Mouse (Mus musculus): ENCODE measurements at regions not wholly inside any gene's neighbourhood (a gene's known extent, or its start where the extent isn't known, plus 50 kb on each side); places are given as distances from the start of the nearest gene placed in this dataset.
"Not testable (repeated sequence)": the region's sequence is repeated elsewhere in the genome, so short reads cannot be mapped to it uniquely, and the experiment has no call there.

- not testable (repeated sequence) for DNase-seq (ENCODE audit: low spot score)
Measured at GRCm38 (mm10) chr3:7811301-7811700, 1191.1 kb upstream of the 1700008P02Rik start.

- DNase-seq (ENCODE audit: low spot score): not testable (repeated sequence)
Measured at GRCm38 (mm10) chr3:7805121-7805520, 1184.9 kb upstream of the 1700008P02Rik start.

GRCm38 (mm10) chr3:7804209-7804608, 1184.0 kb upstream of the 1700008P02Rik start:
- DNase-seq (ENCODE audit: low spot score): no peak

GRCm38 (mm10) chr3:7799486-7799885, 1179.2 kb upstream of the 1700008P02Rik start:
- no peak for DNase-seq (ENCODE audit: low spot score)

GRCm38 (mm10) chr3:7787665-7788064, 1167.4 kb upstream of the 1700008P02Rik start:
- no peak for DNase-seq (ENCODE audit: low spot score)

- DNase-seq (ENCODE audit: low spot score): no peak
Measured at GRCm38 (mm10) chr3:7785096-7785495, 1164.9 kb upstream of the 1700008P02Rik start.

DNA sequence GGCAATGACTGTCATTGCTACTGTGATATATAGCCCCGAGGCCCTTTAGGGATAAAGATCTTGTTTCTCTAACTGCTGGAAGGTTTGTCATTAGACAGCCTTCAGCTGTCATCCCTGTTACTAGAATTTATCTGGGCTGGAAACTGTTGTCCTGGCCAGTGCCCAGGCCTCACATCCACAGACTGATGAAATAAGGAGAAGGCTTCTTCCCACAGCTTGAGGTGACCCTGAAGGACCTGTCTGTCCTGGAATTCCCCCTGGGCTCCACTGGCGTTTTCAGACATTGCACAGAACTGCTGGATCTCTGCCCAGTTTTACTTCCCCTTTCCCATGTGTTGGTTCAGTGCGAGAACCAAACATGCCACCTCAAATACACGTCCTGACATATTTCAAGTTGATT, 1135.2 kb upstream of the 1700008P02Rik start:
- DNase-seq (ENCODE audit: low spot score): no peak

GRCm38 (mm10) chr3:7713741-7714140, 1093.5 kb upstream of the 1700008P02Rik start:
- no peak for DNase-seq (ENCODE audit: low spot score)

GRCm38 (mm10) chr3:7713130-7713529, 1092.9 kb upstream of the 1700008P02Rik start:
- DNase-seq (ENCODE audit: low spot score): no peak

- no peak for DNase-seq (ENCODE audit: low spot score)
Measured at GRCm38 (mm10) chr3:7712466-7712865, 1092.2 kb upstream of the 1700008P02Rik start.

GRCm38 (mm10) chr3:7708609-7709008, 1088.4 kb upstream of the 1700008P02Rik start:
- DNase-seq (ENCODE audit: low spot score): no peak

- no peak for DNase-seq (ENCODE audit: low spot score)
Measured at GRCm38 (mm10) chr3:7683536-7683935, 1063.3 kb upstream of the 1700008P02Rik start.

GRCm38 (mm10) chr3:7682816-7683215, 1062.6 kb upstream of the 1700008P02Rik start:
- DNase-seq (ENCODE audit: low spot score): not testable (repeated sequence)

DNA sequence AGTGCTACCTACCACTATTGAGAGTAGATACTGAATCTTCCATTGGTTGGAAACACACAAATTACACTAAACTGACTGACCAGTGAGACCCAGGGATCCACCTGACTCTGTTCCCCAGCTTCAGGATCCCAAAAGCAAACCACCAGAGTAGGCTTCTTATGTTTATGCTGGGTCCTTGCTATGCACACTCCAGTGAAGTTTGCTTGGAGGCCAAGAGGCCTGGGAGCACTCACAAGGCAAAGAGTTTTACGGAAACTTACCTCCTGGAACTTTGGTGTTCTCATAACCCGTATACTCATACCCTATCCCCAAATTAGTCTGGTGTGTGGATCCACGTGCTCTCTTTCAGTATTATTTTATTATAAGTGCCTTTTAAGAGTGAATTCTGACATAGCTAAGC, 1062.1 kb upstream of the 1700008P02Rik start:
- DNase-seq (ENCODE audit: low spot score): no peak

- no peak for DNase-seq (ENCODE audit: low spot score)
Measured at GRCm38 (mm10) chr3:7669956-7670355, 1049.7 kb upstream of the 1700008P02Rik start.

DNA sequence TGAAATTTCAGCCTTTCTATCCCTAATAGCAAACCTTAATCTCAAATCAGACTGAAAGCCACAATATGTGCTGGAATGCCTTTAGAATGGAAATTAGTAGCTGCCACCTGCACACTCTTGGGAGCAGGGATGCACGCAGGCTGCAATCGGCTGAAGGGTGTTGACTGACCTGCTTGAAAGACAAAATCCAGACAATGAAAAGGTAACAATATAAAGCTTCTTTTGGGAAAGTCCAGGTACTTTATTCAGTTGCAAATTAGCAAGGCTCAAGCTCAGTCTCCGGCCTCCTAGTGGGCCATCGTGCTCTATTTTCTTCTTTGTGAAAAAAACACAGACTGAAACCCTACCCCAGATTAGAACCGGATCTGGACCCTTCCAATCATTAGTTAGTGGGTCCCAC, 1047.6 kb upstream of the 1700008P02Rik start:
- DNase-seq (ENCODE audit: low spot score): not testable (repeated sequence)

DNA sequence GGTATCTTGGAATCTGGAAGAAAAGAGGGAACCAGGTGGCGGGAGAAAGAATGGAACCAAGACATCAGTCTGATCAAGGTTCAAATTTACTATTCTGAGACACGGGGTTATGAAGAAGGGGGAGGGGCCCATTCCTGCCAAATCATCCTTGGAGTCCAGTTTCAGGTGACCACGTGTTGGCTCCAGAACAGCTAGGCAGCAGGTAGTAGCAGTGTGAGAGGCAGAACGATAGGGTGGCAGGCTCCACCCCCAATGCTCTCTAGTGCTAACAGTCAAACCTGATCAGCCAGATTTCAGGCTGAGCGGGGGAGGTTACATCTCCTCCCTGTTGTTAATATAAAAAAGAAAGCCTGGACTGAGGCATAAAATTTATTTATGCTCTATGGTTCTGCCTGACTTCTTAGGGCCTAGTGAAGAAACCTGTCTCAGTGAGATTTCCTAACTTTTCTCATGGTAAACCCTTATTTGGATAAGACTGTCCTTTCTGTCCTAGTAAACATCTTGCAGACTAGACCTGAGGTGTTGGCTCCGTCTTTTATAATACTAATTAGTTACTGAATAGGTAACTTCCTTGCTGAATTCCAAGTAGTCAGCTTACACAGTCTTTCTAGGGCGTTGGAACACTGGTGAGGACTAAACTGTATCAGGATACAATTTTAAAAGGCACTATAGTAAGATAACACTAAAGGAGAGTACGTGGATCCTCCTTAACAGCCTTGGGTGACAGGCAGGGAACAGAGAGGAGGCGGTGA, 1046.3 kb upstream of the 1700008P02Rik start:
- DNase-seq (ENCODE audit: low spot score): peak; percentile 53

Data from urinary bladder, postnatal 14 days (tissue).